21 mouse cellular contexts compared by ENCODE assay signal in genomic region chr1:86600117-86600516, GRCm38 (mm10). TPM values are rescaled to one million over a fixed set of nuclear protein-coding genes. Genes with fewer than 3 reads are reported as not detected.
DNase-seq lines count a peak whose midpoint lies in the region; ATAC-seq and TF ChIP-seq lines count a peak whose summit lies in the region.
"Had no signal": no experiment of that assay in that cellular context is flagged by ENCODE, and none has a peak within 500 bp of the region (broad histone marks: within the 10 kb centered on the region; RNA-seq: fewer than 3 reads in every experiment).

No protein-coding gene starts in this region.

- H3K27me3 ChIP-seq in intestine, postnatal 0 days (replicated peaks; ENCODE audit: control insufficient read depth, insufficient read depth, low read length), result no peaks in the 10 kb centered on the region
- H3K27me3 ChIP-seq in intestine, embryonic 15.5 days (replicated peaks), result no peaks in the 10 kb centered on the region
- H3K27me3 ChIP-seq in liver, embryonic 16.5 days (ENCODE audit: control insufficient read depth, insufficient read depth, low read depth, low read length), result no peaks in the 10 kb centered on the region
- no peaks in the 10 kb centered on the region for H3K27me3 ChIP-seq in liver, embryonic 12.5 days (replicated peaks)
- H3K27me3 ChIP-seq: embryonic facial prominence, embryonic 12.5 days; forebrain, embryonic 12.5 days had no signal

- H3K27ac ChIP-seq in intestine, postnatal 0 days (ENCODE audit: low read depth, low read length), result peak overlapping the region; percentile 76
- no peak overlapping the region for H3K27ac ChIP-seq in intestine, embryonic 15.5 days
- H3K27ac ChIP-seq in liver, embryonic 16.5 days (ENCODE audit: low read length), result no peak overlapping the region
- H3K27ac ChIP-seq in liver, embryonic 12.5 days, result no peak overlapping the region
- peak overlapping the region; percentile 55 for H3K27ac ChIP-seq in bone marrow macrophage, adult 2 months (ENCODE audit: insufficient read depth, low read depth, low read length)
- H3K27ac ChIP-seq: embryonic facial prominence, embryonic 10.5 days; embryonic facial prominence, embryonic 12.5 days; forebrain, embryonic 10.5 days; forebrain, embryonic 12.5 days had no signal

- H3K4me3 ChIP-seq in intestine, postnatal 0 days (ENCODE audit: low read depth, low read length), result no peak overlapping the region
- H3K4me3 ChIP-seq in intestine, embryonic 15.5 days (replicated peaks), result no peak overlapping the region
- H3K4me3 ChIP-seq in liver, embryonic 16.5 days (ENCODE audit: low read depth, low read length), result no peak overlapping the region
- H3K4me3 ChIP-seq in liver, embryonic 12.5 days, result no peak overlapping the region
- H3K4me3 ChIP-seq in bone marrow macrophage, adult 2 months (ENCODE audit: insufficient read depth, low read length), result no peak overlapping the region
- H3K4me3 ChIP-seq: embryonic facial prominence, embryonic 10.5 days; embryonic facial prominence, embryonic 12.5 days; forebrain, embryonic 10.5 days; forebrain, embryonic 12.5 days had no signal

- H3K9ac ChIP-seq in intestine, postnatal 0 days (ENCODE audit: low read depth, low read length), result no peak overlapping the region
- no peak overlapping the region for H3K9ac ChIP-seq in intestine, embryonic 15.5 days
- no peak overlapping the region for H3K9ac ChIP-seq in liver, embryonic 16.5 days (ENCODE audit: low read depth, low read length)
- no peak overlapping the region for H3K9ac ChIP-seq in liver, embryonic 12.5 days
- H3K9ac ChIP-seq: embryonic facial prominence, embryonic 12.5 days; forebrain, embryonic 12.5 days had no signal

- DNase-seq in fat pad, adult 2 months (ENCODE audit: extremely low read depth, low read depth, low spot score), result peak; percentile 18
- no peak for DNase-seq in lung, postnatal 10 days
- DNase-seq: adrenal gland, adult 2 months; adrenal gland, postnatal 10 days; adrenal gland, postnatal 25 days; cerebellum, adult 11-12 months; cerebellum, adult 2 months; cerebellum, adult 9-10 months; cerebellum, postnatal 10 days; cerebellum, postnatal 25 days had no signal

- WGBS in intestine, postnatal 0 days, result 48% methylated on average over 2 of the region's 2 CpGs
- 76% methylated on average over 2 of the region's 2 CpGs for WGBS in intestine, embryonic 15.5 days
- 61% methylated on average over 2 of the region's 2 CpGs for WGBS in liver, embryonic 16.5 days (ENCODE audit: insufficient replicate concordance)
- 82% methylated on average over 2 of the region's 2 CpGs for WGBS in liver, embryonic 12.5 days (ENCODE audit: insufficient replicate concordance)

- no peaks in the 10 kb centered on the region for H3K4me1 ChIP-seq in intestine, postnatal 0 days (replicated peaks; ENCODE audit: control insufficient read depth, insufficient read depth, low read length)
- no peaks in the 10 kb centered on the region for H3K4me1 ChIP-seq in intestine, embryonic 15.5 days (replicated peaks)
- no peaks in the 10 kb centered on the region for H3K4me1 ChIP-seq in liver, embryonic 16.5 days (ENCODE audit: control insufficient read depth, low read depth, low read length)
- no peaks in the 10 kb centered on the region for H3K4me1 ChIP-seq in liver, embryonic 12.5 days
- H3K4me1 ChIP-seq in bone marrow macrophage, adult 2 months (ENCODE audit: control insufficient read depth, insufficient read depth, low read length), result peaks cover 8% of the 10 kb centered on the region
- H3K4me1 ChIP-seq: embryonic facial prominence, embryonic 10.5 days; embryonic facial prominence, embryonic 12.5 days; forebrain, embryonic 10.5 days; forebrain, embryonic 12.5 days had no signal

- H3K36me3 ChIP-seq in intestine, postnatal 0 days (ENCODE audit: control insufficient read depth, insufficient read depth), result peaks cover 70% of the 10 kb centered on the region
- peaks cover 27% of the 10 kb centered on the region for H3K36me3 ChIP-seq in intestine, embryonic 15.5 days
- H3K36me3 ChIP-seq in liver, embryonic 16.5 days (ENCODE audit: control insufficient read depth, insufficient read depth), result peaks cover 42% of the 10 kb centered on the region
- H3K36me3 ChIP-seq in liver, embryonic 12.5 days, result peaks cover 99% of the 10 kb centered on the region

- no peaks in the 10 kb centered on the region for H3K9me3 ChIP-seq in intestine, postnatal 0 days (ENCODE audit: control insufficient read depth)
- H3K9me3 ChIP-seq in intestine, embryonic 15.5 days, result no peaks in the 10 kb centered on the region
- H3K9me3 ChIP-seq in liver, embryonic 16.5 days (replicated peaks; ENCODE audit: control insufficient read depth, low read length), result no peaks in the 10 kb centered on the region
- H3K9me3 ChIP-seq in liver, embryonic 12.5 days (replicated peaks), result no peaks in the 10 kb centered on the region
- H3K9me3 ChIP-seq: embryonic facial prominence, embryonic 10.5 days; embryonic facial prominence, embryonic 12.5 days; forebrain, embryonic 10.5 days; forebrain, embryonic 12.5 days had no signal

- H3K4me2 ChIP-seq in intestine, postnatal 0 days (replicated peaks; ENCODE audit: low read depth), result no peak overlapping the region
- H3K4me2 ChIP-seq in intestine, embryonic 15.5 days (replicated peaks), result no peak overlapping the region
- no peak overlapping the region for H3K4me2 ChIP-seq in liver, embryonic 16.5 days (ENCODE audit: low read depth, low read length)
- H3K4me2 ChIP-seq in liver, embryonic 12.5 days, result no peak overlapping the region
- H3K4me2 ChIP-seq: embryonic facial prominence, embryonic 12.5 days; forebrain, embryonic 12.5 days had no signal

- peak; percentile 77 for ATAC-seq in intestine, postnatal 0 days
- ATAC-seq in intestine, embryonic 15.5 days, result no peak
- peak; percentile 59; the same call in 1 of the 2 replicates for ATAC-seq in liver, embryonic 16.5 days (ENCODE audit: low read depth)
- no peak for ATAC-seq in liver, embryonic 12.5 days
- ATAC-seq: forebrain, embryonic 14.5 days; forebrain, embryonic 16.5 days had no signal

- TF ChIP-seq CTCF in intestine, postnatal 0 days (IDR thresholded peaks at IDR 0.05; ENCODE audit: low read depth), result no peak
- TF ChIP-seq CTCF in bone marrow macrophage, adult 2 months (IDR thresholded peaks at IDR 0.05; ENCODE audit: low read depth, low read length), result no peak

- TF ChIP-seq POLR2A in bone marrow macrophage, adult 2 months (IDR thresholded peaks at IDR 0.05; ENCODE audit: borderline replicate concordance, low read depth, low read length), result no peak

RNA-seq across cellular contexts. Expression of gene Cops7b, which starts 17.4 kb away (rescaled TPM):
- polyA plus RNA-seq in intestine, postnatal 0 days (2015; fragmentation: Nextera tagmentation; extraction: Ambion mirVana), result 14.2 and 15.7 TPM in 2 replicates
- polyA plus RNA-seq in intestine, embryonic 15.5 days (2015; fragmentation: Nextera tagmentation; extraction: Ambion mirVana), result 32.3 and 33.0 TPM in 2 replicates
- polyA plus RNA-seq in liver, embryonic 16.5 days (2015; fragmentation: Nextera tagmentation; extraction: Ambion mirVana), result 11.6 and 11.8 TPM in 2 replicates
- polyA plus RNA-seq in liver, embryonic 12.5 days (2016; fragmentation: Nextera tagmentation; extraction: Ambion mirVana), result 23.4 and 24.3 TPM in 2 replicates
- polyA plus RNA-seq in bone marrow macrophage, adult 2 months (2012; ENCODE audit: insufficient read depth, insufficient read length, missing spikeins), result 20.9 and 22.4 TPM in 2 replicates

RNA-seq across cellular contexts. Expression of gene Pde6d, which starts 17.7 kb away (rescaled TPM):
- 41.9 and 42.6 TPM in 2 replicates for polyA plus RNA-seq in intestine, postnatal 0 days (2015; fragmentation: Nextera tagmentation; extraction: Ambion mirVana)
- 45.8 and 56.6 TPM in 2 replicates for polyA plus RNA-seq in intestine, embryonic 15.5 days (2015; fragmentation: Nextera tagmentation; extraction: Ambion mirVana)
- 20.2 and 21.7 TPM in 2 replicates for polyA plus RNA-seq in liver, embryonic 16.5 days (2015; fragmentation: Nextera tagmentation; extraction: Ambion mirVana)
- polyA plus RNA-seq in liver, embryonic 12.5 days (2016; fragmentation: Nextera tagmentation; extraction: Ambion mirVana), result 44.0 and 48.0 TPM in 2 replicates
- polyA plus RNA-seq in bone marrow macrophage, adult 2 months (2012; ENCODE audit: insufficient read depth, insufficient read length, missing spikeins), result 33.6 and 39.7 TPM in 2 replicates

Comparison
In these comparisons a context has a peak if more than half of its experiments do, and no peak if none do; other contexts are left out.
1. ATAC-seq: peak in intestine, postnatal 0 days (single experiment) and liver, embryonic 16.5 days (single experiment); none in intestine, embryonic 15.5 days (single experiment) and liver, embryonic 12.5 days (single experiment).
2. H3K27ac ChIP-seq: peak in intestine, postnatal 0 days (single experiment) and bone marrow macrophage, adult 2 months (single experiment); none in intestine, embryonic 15.5 days (single experiment), liver, embryonic 16.5 days (single experiment) and liver, embryonic 12.5 days (single experiment).